Mouse (Mus musculus) neural tube, embryonic 11.5 days (tissue): Measurements from ENCODE around the gene Msmb. TPM values are rescaled to one million over a fixed set of nuclear protein-coding genes. Genes with fewer than 3 reads are reported as not detected.

Experiments
- ATAC-seq: fragments of 200-750 bp; cut with Nextera tagmentation; 2 replicates; pipeline ENCODE4 v1.8.0; 2017; ENCODE audit warnings: moderate number of reproducible peaks, mild to moderate bottlenecking, moderate TSS enrichment, moderate library complexity; ENCODE audit not compliant: insufficient read depth, low FRiP score, low TSS enrichment
- DNase-seq: peaks from one replicate; pipeline ENCODE4 v3.0.0-alpha.2; 2015; ENCODE audit warnings: low spot score
- H3K27ac ChIP-seq: fragments of 300-500 bp; sonication (generic); 2 replicates; pipeline ENCODE4 v1.5.1; 2014; ENCODE audit warnings: low read depth, mild to moderate bottlenecking, low read length
- H3K27me3 ChIP-seq: fragments of 300-500 bp; sonication (generic); 2 replicates; pipeline ENCODE4 v1.6.1; 2014; ENCODE audit warnings: mild to moderate bottlenecking, low read length, mixed read lengths; ENCODE audit not compliant: control insufficient read depth, insufficient read depth
- H3K36me3 ChIP-seq: fragments of 300-500 bp; sonication (generic); 2 replicates; pipeline ENCODE4 v1.6.1; 2014; ENCODE audit warnings: mild to moderate bottlenecking, low read length, moderate library complexity, mixed read lengths; ENCODE audit not compliant: control insufficient read depth, insufficient read depth
- H3K4me1 ChIP-seq: fragments of 300-500 bp; sonication (generic); 2 replicates; pipeline ENCODE4 v1.6.1; 2014; ENCODE audit warnings: low read length, mixed read lengths; ENCODE audit not compliant: control insufficient read depth, insufficient read depth
- H3K4me2 ChIP-seq: fragments of 300-500 bp; sonication (generic); 2 replicates; pipeline ENCODE4 v1.6.1; 2014; ENCODE audit warnings: low read depth, mild to moderate bottlenecking, moderate library complexity
- H3K4me3 ChIP-seq: fragments of 300-500 bp; sonication (generic); 2 replicates; pipeline ENCODE4 v1.5.1; 2014; ENCODE audit warnings: low read depth, low read length
- H3K9ac ChIP-seq: fragments of 300-500 bp; sonication (generic); 2 replicates; pipeline ENCODE4 v1.6.1; 2014; ENCODE audit warnings: mild to moderate bottlenecking, low read length
- H3K9me3 ChIP-seq: fragments of 300-500 bp; sonication (generic); 2 replicates; pipeline ENCODE4 v1.6.1; 2016; ENCODE audit warnings: low read length; ENCODE audit not compliant: control insufficient read depth
- WGBS: fragments of 180-500 bp; shearing (Covaris S2); extraction: QIAGEN DNeasy Blood & Tissue Kit; methylation state at CpG from one replicate; pipeline ENCODE4 v1.1.7; 2014; 5-methylcytosine and 5-hydroxymethylcytosine counted together
- polyA plus RNA-seq: library from polyadenylated mRNA; unstranded; fragments of >200 nt; fragmentation: Nextera tagmentation; extraction: Ambion mirVana; gene quantifications from 2 replicates; pipeline ENCODE4 v1.2.1, GENCODE M21; 2014

Msmb gene
- not detected in 2 replicates for polyA plus RNA-seq

- no peak within 1 kb of the TSS for H3K4me3 ChIP-seq
- H3K4me1 ChIP-seq = no peaks in the 10 kb centered on the region
- H3K4me2 ChIP-seq = no peak within 1 kb of the TSS
- no peaks in the 10 kb centered on the region for H3K36me3 ChIP-seq
- DNase-seq (no peak), ATAC-seq (no peak)
- H3K9me3 ChIP-seq = no peaks in the 10 kb centered on the region
- WGBS = 88% methylated on average over 5 of the region's 5 CpGs
- no peak within 1 kb of the TSS for H3K27ac ChIP-seq
- no peaks in the 10 kb centered on the region for H3K27me3 ChIP-seq
- no peak within 1 kb of the TSS for H3K9ac ChIP-seq
Measured at GRCm38 (mm10) chr14:32141723-32142122, at the start of gene Msmb. TSS of gene Msmb (plus strand) at chr14:32142023.

- WGBS = 82% methylated on average over 1 of the region's 1 CpGs
- no peak overlapping the region for H3K27ac ChIP-seq
- no peak overlapping the region for H3K4me3 ChIP-seq
- no peaks in the 10 kb centered on the region for H3K4me1 ChIP-seq
- ATAC-seq = no peak
- no peaks in the 10 kb centered on the region for H3K27me3 ChIP-seq
- no peak overlapping the region for H3K9ac ChIP-seq
- H3K36me3 ChIP-seq = peaks cover 2% of the 10 kb centered on the region; the same call in 1 of the 2 replicates
- no peaks in the 10 kb centered on the region for H3K9me3 ChIP-seq
- DNase-seq = no peak
- H3K4me2 ChIP-seq = no peak overlapping the region
Measured at GRCm38 (mm10) chr14:32093018-32093417, 48.8 kb upstream of the Msmb start.

- Histone ChIP-seq H3K4me1 (no peaks in the 10 kb centered on the region), H3K27me3 (no peaks in the 10 kb centered on the region), H3K4me3 (no peak overlapping the region), H3K27ac (no peak overlapping the region), H3K9me3 (no peaks in the 10 kb centered on the region), H3K9ac (no peak overlapping the region), H3K4me2 (no peak overlapping the region), H3K36me3 (peaks cover 2% of the 10 kb centered on the region; the same call in 1 of the 2 replicates)
- no peak for ATAC-seq
- WGBS = 90% methylated on average over 11 of the region's 11 CpGs
- DNase-seq = no peak
Measured at GRCm38 (mm10) chr14:32093500-32094117, 48.2 kb upstream of the Msmb start.

- Histone ChIP-seq H3K4me2 (no peak overlapping the region), H3K4me3 (no peak overlapping the region), H3K9me3 (no peaks in the 10 kb centered on the region), H3K4me1 (no peaks in the 10 kb centered on the region), H3K9ac (no peak overlapping the region), H3K27ac (no peak overlapping the region), H3K27me3 (no peaks in the 10 kb centered on the region), H3K36me3 (peaks cover 4% of the 10 kb centered on the region)
- ATAC-seq (no peak), DNase-seq (no peak)
- WGBS = 89% methylated on average over 5 of the region's 5 CpGs
Measured at GRCm38 (mm10) chr14:32095646-32096045, 46.2 kb upstream of the Msmb start.

GRCm38 (mm10) chr14:32096740-32097139, 45.1 kb upstream of the Msmb start:
- Histone ChIP-seq H3K27me3 (no peaks in the 10 kb centered on the region), H3K4me3 (no peak overlapping the region), H3K4me1 (no peaks in the 10 kb centered on the region), H3K4me2 (no peak overlapping the region), H3K27ac (no peak overlapping the region), H3K9ac (no peak overlapping the region), H3K9me3 (no peaks in the 10 kb centered on the region), H3K36me3 (peaks cover 4% of the 10 kb centered on the region)
- DNase-seq = no peak
- ATAC-seq = no peak
- 80% methylated on average over 5 of the region's 5 CpGs for WGBS

GRCm38 (mm10) chr14:32097691-32098090, 44.1 kb upstream of the Msmb start:
- no peak overlapping the region for H3K4me3 ChIP-seq
- no peaks in the 10 kb centered on the region for H3K4me1 ChIP-seq
- H3K9me3 ChIP-seq = no peaks in the 10 kb centered on the region
- ATAC-seq = no peak
- H3K9ac ChIP-seq = no peak overlapping the region
- WGBS = 95% methylated on average over 7 of the region's 7 CpGs
- DNase-seq = no peak
- no peak overlapping the region for H3K4me2 ChIP-seq
- H3K27me3 ChIP-seq = no peaks in the 10 kb centered on the region
- H3K36me3 ChIP-seq = peaks cover 4% of the 10 kb centered on the region
- H3K27ac ChIP-seq = no peak overlapping the region

GRCm38 (mm10) chr14:32098951-32099350, 42.9 kb upstream of the Msmb start:
- Histone ChIP-seq H3K4me2 (no peak overlapping the region), H3K9ac (no peak overlapping the region), H3K27me3 (no peaks in the 10 kb centered on the region), H3K36me3 (peaks cover 4% of the 10 kb centered on the region; the same call in 1 of the 2 replicates), H3K4me3 (no peak overlapping the region), H3K4me1 (no peaks in the 10 kb centered on the region), H3K27ac (no peak overlapping the region), H3K9me3 (no peaks in the 10 kb centered on the region)
- ATAC-seq (no peak), DNase-seq (no peak)
- 96% methylated on average over 3 of the region's 3 CpGs for WGBS

- Histone ChIP-seq H3K4me1 (no peaks in the 10 kb centered on the region), H3K4me2 (no peak overlapping the region), H3K36me3 (peaks cover 2% of the 10 kb centered on the region; the same call in 1 of the 2 replicates), H3K27me3 (no peaks in the 10 kb centered on the region), H3K4me3 (no peak overlapping the region), H3K9ac (no peak overlapping the region), H3K9me3 (no peaks in the 10 kb centered on the region), H3K27ac (no peak overlapping the region)
- ATAC-seq = no peak
- no peak for DNase-seq
- 85% methylated on average over 4 of the region's 4 CpGs for WGBS
Measured at GRCm38 (mm10) chr14:32103556-32103955, 38.3 kb upstream of the Msmb start.

- H3K4me2 ChIP-seq = no peak overlapping the region
- H3K27ac ChIP-seq = no peak overlapping the region
- H3K9ac ChIP-seq = no peak overlapping the region
- DNase-seq (no peak), ATAC-seq (no peak)
- H3K4me3 ChIP-seq = no peak overlapping the region
- no peaks in the 10 kb centered on the region for H3K9me3 ChIP-seq
- H3K27me3 ChIP-seq = no peaks in the 10 kb centered on the region
- 63% methylated on average over 7 of the region's 7 CpGs for WGBS
- no peaks in the 10 kb centered on the region for H3K36me3 ChIP-seq
- no peaks in the 10 kb centered on the region for H3K4me1 ChIP-seq
Measured at GRCm38 (mm10) chr14:32105663-32106062, 36.2 kb upstream of the Msmb start.
